Mouse (Mus musculus) C2C12 (cell line): ENCODE measurements around the gene Gm49601. TPM values are rescaled to one million over a fixed set of nuclear protein-coding genes. Genes with fewer than 3 reads are reported as not detected.

Source experiments
- H3K27me3 ChIP-seq: one replicate; pipeline ENCODE4 v1.6.1; 2011; ENCODE audit not compliant: control insufficient read depth, insufficient read depth, insufficient read length
- H3K36me3 ChIP-seq: one replicate; pipeline ENCODE4 v1.6.1; 2011; ENCODE audit not compliant: control insufficient read depth, insufficient read depth
- H3K4me3 ChIP-seq: one replicate; pipeline ENCODE4 v1.5.1; 2011; ENCODE audit warnings: mild to moderate bottlenecking, control low read depth; ENCODE audit not compliant: poor library complexity, insufficient read depth, severe bottlenecking
- H3K79me2 ChIP-seq: one replicate; pipeline ENCODE4 v1.6.1; 2011; ENCODE audit not compliant: control insufficient read depth, insufficient read depth
- H3K79me3 ChIP-seq: one replicate; pipeline ENCODE4 v1.6.1; 2011; ENCODE audit warnings: low read depth, control low read depth
- H3ac ChIP-seq: one replicate; pipeline ENCODE3; 2011; ENCODE audit warnings: low read depth; ENCODE audit not compliant: control insufficient read depth, insufficient read length
- CEBPB ChIP-seq: IDR thresholded peaks from one replicate; pipeline ENCODE4 v1.6.1; 2011; ENCODE audit warnings: low read depth, mild to moderate bottlenecking, control low read depth, moderate library complexity
- CTCF ChIP-seq: IDR thresholded peaks from one replicate; pipeline ENCODE4 v1.5.1; 2011; ENCODE audit not compliant: control insufficient read depth, insufficient read depth, insufficient read length
- FOSL1 ChIP-seq: IDR thresholded peaks from one replicate; pipeline ENCODE4 v1.8.0; 2011; ENCODE audit warnings: mild to moderate bottlenecking, low read length; ENCODE audit not compliant: poor library complexity, insufficient read depth, severe bottlenecking
- MAX ChIP-seq: IDR thresholded peaks from one replicate; pipeline ENCODE4 v1.6.1; 2011; ENCODE audit warnings: mild to moderate bottlenecking, control low read depth
- MYOD1 ChIP-seq: IDR thresholded peaks from one replicate; pipeline ENCODE4 v1.6.1; 2011; ENCODE audit warnings: low read depth; ENCODE audit not compliant: control insufficient read depth, insufficient read length
- MYOG ChIP-seq: IDR thresholded peaks from one replicate; pipeline ENCODE4 v1.6.1; 2011; ENCODE audit not compliant: control insufficient read depth, insufficient read length; ENCODE audit errors: extremely low read depth
- USF1 ChIP-seq: IDR thresholded peaks from one replicate; pipeline ENCODE4 v1.6.1; 2011; ENCODE audit warnings: low read depth, mild to moderate bottlenecking, control low read depth, moderate library complexity
- polyA plus RNA-seq: library from polyadenylated mRNA; unstranded; fragments of >200 nt; fragmentation: generic; extraction: Trizol; gene quantifications from one replicate; pipeline ENCODE4 v1.2.1, GENCODE M21; 2012; ENCODE audit warnings: missing spikeins

Gm49601 gene
- polyA plus RNA-seq, 1 experiment = 5.3 TPM

- Histone ChIP-seq H3K4me3 (no peak overlapping the region), H3ac (no peak overlapping the region), H3K36me3 (no peaks in the 10 kb centered on the region), H3K27me3 (peaks cover 3% of the 10 kb centered on the region), H3K79me2 (peaks cover 6% of the 10 kb centered on the region), H3K79me3 (no peaks in the 10 kb centered on the region)
- TF ChIP-seq MYOD1 = no peak
- no peak for TF ChIP-seq USF1
- no peak for TF ChIP-seq FOSL1
- no peak for TF ChIP-seq CTCF
- no peak for TF ChIP-seq MYOG
- no peak for TF ChIP-seq CEBPB
- TF ChIP-seq MAX = no peak
These were observed 6.6 kb upstream of the Gm49601 start for GRCm38 (mm10) chr16:18632816-18633215.

- TF ChIP-seq CEBPB (no peak), MYOD1 (no peak), MAX (no peak), USF1 (no peak), MYOG (no peak), FOSL1 (no peak), CTCF (no peak)
- H3ac ChIP-seq = no peak overlapping the region
- no peaks in the 10 kb centered on the region for H3K79me3 ChIP-seq
- no peaks in the 10 kb centered on the region for H3K36me3 ChIP-seq
- no peak overlapping the region for H3K4me3 ChIP-seq
- H3K79me2 ChIP-seq = peaks cover 14% of the 10 kb centered on the region
- peaks cover 3% of the 10 kb centered on the region for H3K27me3 ChIP-seq
These were observed 5.8 kb upstream of the Gm49601 start for GRCm38 (mm10) chr16:18632059-18632458.

- no peak for TF ChIP-seq MYOG
- no peak for TF ChIP-seq MAX
- no peak for TF ChIP-seq USF1
- no peak for TF ChIP-seq CEBPB
- no peak for TF ChIP-seq FOSL1
- no peak for TF ChIP-seq MYOD1
- TF ChIP-seq CTCF = no peak
- H3K27me3 ChIP-seq = no peaks in the 10 kb centered on the region
- H3ac ChIP-seq = no peak overlapping the region
- no peak overlapping the region for H3K4me3 ChIP-seq
- peaks cover 19% of the 10 kb centered on the region for H3K79me2 ChIP-seq
- no peaks in the 10 kb centered on the region for H3K36me3 ChIP-seq
- H3K79me3 ChIP-seq = no peaks in the 10 kb centered on the region
These were observed 4.9 kb upstream of the Gm49601 start for GRCm38 (mm10) chr16:18631141-18631540.

GRCm38 (mm10) chr16:18630291-18630690 is 4.1 kb upstream of the Gm49601 start:
- peaks cover 4% of the 10 kb centered on the region for H3K36me3 ChIP-seq

GRCm38 (mm10) chr16:18629390-18630231 is 3.4 kb upstream of the Gm49601 start, which contains the start of gene Sept5:
TSS of gene Sept5 (minus strand) at chr16:18629954.
- peaks cover 19% of the 10 kb centered on the region for H3K79me2 ChIP-seq
- H3K79me3 ChIP-seq = no peaks in the 10 kb centered on the region
- peak within 1 kb of the TSS; percentile 44 for H3K4me3 ChIP-seq
- peaks cover 11% of the 10 kb centered on the region for H3K36me3 ChIP-seq
- peak within 1 kb of the TSS; percentile 92 for H3ac ChIP-seq
- no peaks in the 10 kb centered on the region for H3K27me3 ChIP-seq
- TF ChIP-seq CTCF (no peak), MYOD1 (no peak), FOSL1 (no peak), CEBPB (no peak), MAX (no peak), USF1 (no peak), MYOG (no peak)

More at GRCm38 (mm10) chr16:18630291-18630690, 4.1 kb upstream of the Gm49601 start:
- no peak overlapping the region for H3K4me3 ChIP-seq
- H3K27me3 ChIP-seq = no peaks in the 10 kb centered on the region
- no peak overlapping the region for H3ac ChIP-seq
- TF ChIP-seq USF1 (no peak), MYOG (no peak), CEBPB (no peak), CTCF (no peak), FOSL1 (no peak)
- no peaks in the 10 kb centered on the region for H3K79me3 ChIP-seq
- peaks cover 19% of the 10 kb centered on the region for H3K79me2 ChIP-seq
